Mouse (Mus musculus) thymus, adult 2 months (tissue): ENCODE results near the gene Cnppd1. TPM values are rescaled to one million over a fixed set of nuclear protein-coding genes. Genes with fewer than 3 reads are reported as not detected.

Experiments used
- DNase-seq: peaks from one replicate; pipeline ENCODE4 v3.0.0; 2021
- H3K27ac ChIP-seq: fragments of 200-500 bp; 2 replicates; pipeline ENCODE4 v1.5.1; 2012; ENCODE audit warnings: low read length, control low read depth; ENCODE audit not compliant: control insufficient read depth, insufficient read depth
- H3K27me3 ChIP-seq: fragments of 200-500 bp; 2 replicates; pipeline ENCODE4 v1.6.1; 2012; ENCODE audit warnings: mild to moderate bottlenecking, low read length, moderate library complexity, mixed read lengths; ENCODE audit not compliant: control insufficient read depth, insufficient read depth
- H3K36me3 ChIP-seq: fragments of 200-500 bp; 2 replicates; pipeline ENCODE4 v1.6.1; 2012; ENCODE audit warnings: mild to moderate bottlenecking, low read length, moderate library complexity; ENCODE audit not compliant: control insufficient read depth, insufficient read depth
- H3K4me1 ChIP-seq: fragments of 200-500 bp; replicated peaks from 2 replicates; pipeline ENCODE4 v1.6.1; 2012; ENCODE audit warnings: low read length; ENCODE audit not compliant: control insufficient read depth, insufficient read depth
- H3K4me3 ChIP-seq: fragments of 200-500 bp; 2 replicates; pipeline ENCODE4 v1.5.1; 2012; ENCODE audit warnings: mild to moderate bottlenecking, low read length, control low read depth, moderate library complexity; ENCODE audit not compliant: control insufficient read depth, insufficient read depth
- CTCF ChIP-seq: fragments of 200-500 bp; IDR thresholded peaks from 2 replicates; pipeline ENCODE4 v1.5.1; 2012; ENCODE audit warnings: mild to moderate bottlenecking, control low read depth, low read length, moderate library complexity, borderline replicate concordance; ENCODE audit not compliant: control insufficient read depth, poor library complexity, insufficient read depth; ENCODE audit errors: extremely low read depth
- POLR2A ChIP-seq: fragments of 200-500 bp; IDR thresholded peaks from 2 replicates; pipeline ENCODE4 v1.6.1; 2012; ENCODE audit warnings: mild to moderate bottlenecking, low read length, control low read depth, moderate library complexity; ENCODE audit not compliant: control insufficient read depth, poor library complexity, insufficient read depth; ENCODE audit errors: extremely low read depth
- WGBS: fragments of 180-500 bp; shearing (Covaris S2); methylation state at CpG from one replicate; pipeline ENCODE4 v1.1.7; 2018; 5-methylcytosine and 5-hydroxymethylcytosine counted together
- polyA plus RNA-seq: library from polyadenylated mRNA; depleted of rRNA; stranded (reverse); fragments of >200 nt; gene quantifications from 2 replicates; pipeline ENCODE4 v1.2.3, GENCODE M21; 2012

Gene Cnppd1
- polyA plus RNA-seq, 1 experiment, result 141 TPM

DNA sequence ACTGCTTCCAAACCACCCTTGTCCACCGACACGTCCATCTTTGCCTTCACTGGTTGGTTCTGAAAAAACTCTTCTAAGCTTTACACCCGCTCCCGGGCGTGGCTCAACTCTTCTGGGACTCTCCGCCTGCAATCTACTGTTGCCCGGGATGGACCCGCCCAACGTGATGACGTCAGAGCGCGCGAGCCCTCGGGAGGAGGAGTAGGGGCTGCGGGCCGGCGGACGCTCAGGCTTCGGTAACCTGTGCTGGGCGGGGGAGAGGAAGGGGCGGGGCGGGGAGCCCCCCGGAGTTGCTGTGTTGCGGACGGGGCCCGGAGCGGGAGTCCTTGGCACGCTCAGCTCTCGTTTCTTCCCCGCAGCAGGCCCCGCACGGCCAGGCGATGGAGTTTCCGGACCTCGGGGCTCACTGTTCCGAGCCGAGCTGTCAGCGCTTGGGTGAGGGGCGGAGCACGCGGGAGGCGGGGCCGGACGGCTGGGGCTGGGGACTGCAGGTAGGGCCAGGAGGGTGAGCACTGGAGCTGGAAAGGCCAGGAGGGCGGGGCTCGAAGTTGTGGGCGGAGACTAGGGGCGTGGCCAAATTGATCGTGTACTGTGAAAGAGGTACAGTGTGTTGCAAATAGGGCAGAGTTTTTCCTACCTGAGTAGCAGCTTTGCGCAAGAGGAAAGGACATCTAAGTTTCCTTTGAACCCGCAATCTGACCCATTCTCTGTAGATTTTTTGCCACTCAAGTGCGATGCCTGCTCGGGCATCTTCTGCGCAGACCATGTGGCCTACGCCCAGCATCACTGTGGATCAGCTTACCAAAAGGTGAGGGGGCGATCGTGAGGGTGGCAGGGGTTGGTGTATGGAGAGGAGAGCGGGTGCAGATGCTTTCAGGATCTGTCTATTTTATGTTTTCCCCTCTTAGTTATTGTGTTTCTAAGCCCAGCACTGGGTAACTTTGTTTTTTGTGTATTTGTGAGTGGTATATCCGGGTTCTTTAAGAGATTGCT, 26.3 kb upstream of the Cnppd1 start, which contains the start of gene Zfand2b:
TSS of gene Zfand2b (plus strand) at position 175 of the 993 bp plus-strand sequence.
- Histone ChIP-seq H3K36me3 (peaks cover 9% of the 10 kb centered on the region), H3K27ac (peak within 1 kb of the TSS; percentile 66), H3K4me1 (peaks cover 6% of the 10 kb centered on the region), H3K27me3 (no peaks in the 10 kb centered on the region; the same call in 1 of the 2 replicates), H3K4me3 (peak within 1 kb of the TSS; percentile 65)
- 0 out of 2 replicates have a peak, but pooled peaks have one; percentile 25 for TF ChIP-seq POLR2A
- no peak for TF ChIP-seq CTCF
- DNase-seq, result peak; percentile 99
- 5% methylated on average over 59 of the region's 59 CpGs for WGBS

DNA sequence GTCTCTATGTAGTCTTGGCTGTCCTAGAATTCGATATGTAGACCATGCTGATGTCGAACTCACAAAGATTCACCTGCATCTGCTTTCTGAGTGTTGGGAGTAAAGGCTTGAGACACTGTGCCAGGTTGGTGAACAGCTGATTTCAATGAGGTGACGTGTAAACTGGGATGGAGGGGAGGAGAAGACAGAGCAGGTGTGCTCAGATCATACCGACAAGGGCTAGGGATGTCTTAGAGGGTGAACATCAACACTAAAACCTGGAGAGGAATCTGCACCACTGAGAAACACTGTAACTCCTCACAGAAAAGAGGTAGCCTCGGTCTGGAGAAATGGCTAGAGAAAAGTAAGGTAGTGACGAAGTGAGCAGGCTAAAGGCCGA, 25.6 kb upstream of the Cnppd1 start:
- peak overlapping the region; percentile 66 for H3K27ac ChIP-seq
- peaks cover 6% of the 10 kb centered on the region for H3K4me1 ChIP-seq
- H3K36me3 ChIP-seq, result peaks cover 9% of the 10 kb centered on the region
- WGBS, result 8% methylated on average over 7 of the region's 7 CpGs
- no peak for DNase-seq
- TF ChIP-seq CTCF (no peak), POLR2A (no peak)
- H3K4me3 ChIP-seq, result peak overlapping the region; percentile 65
- no peaks in the 10 kb centered on the region; the same call in 1 of the 2 replicates for H3K27me3 ChIP-seq

DNA sequence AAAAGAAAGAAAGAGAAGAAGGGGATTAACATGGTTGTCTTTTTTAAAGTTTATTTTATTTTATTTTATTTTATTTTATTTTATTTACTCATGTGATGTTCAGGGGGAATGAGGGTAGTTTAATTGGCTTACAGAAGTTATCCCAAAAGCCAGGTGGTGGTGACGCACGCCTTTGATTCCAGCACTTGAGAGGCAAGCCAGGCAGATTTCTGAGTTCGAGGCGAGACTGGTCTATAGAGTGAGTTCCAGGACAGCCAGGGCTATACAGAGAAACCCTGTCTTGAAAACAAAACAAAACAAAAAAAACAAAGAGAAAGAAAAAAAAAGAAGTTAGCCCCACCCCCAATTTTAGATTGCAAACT, 17.7 kb upstream of the Cnppd1 start:
- Histone ChIP-seq H3K4me1 (no peaks in the 10 kb centered on the region), H3K27ac (no peak overlapping the region), H3K36me3 (no peaks in the 10 kb centered on the region), H3K27me3 (no peaks in the 10 kb centered on the region), H3K4me3 (no peak overlapping the region)
- no peak for DNase-seq
- TF ChIP-seq POLR2A (no peak), CTCF (no peak)
- WGBS, result 97% methylated on average over 4 of the region's 4 CpGs

DNA sequence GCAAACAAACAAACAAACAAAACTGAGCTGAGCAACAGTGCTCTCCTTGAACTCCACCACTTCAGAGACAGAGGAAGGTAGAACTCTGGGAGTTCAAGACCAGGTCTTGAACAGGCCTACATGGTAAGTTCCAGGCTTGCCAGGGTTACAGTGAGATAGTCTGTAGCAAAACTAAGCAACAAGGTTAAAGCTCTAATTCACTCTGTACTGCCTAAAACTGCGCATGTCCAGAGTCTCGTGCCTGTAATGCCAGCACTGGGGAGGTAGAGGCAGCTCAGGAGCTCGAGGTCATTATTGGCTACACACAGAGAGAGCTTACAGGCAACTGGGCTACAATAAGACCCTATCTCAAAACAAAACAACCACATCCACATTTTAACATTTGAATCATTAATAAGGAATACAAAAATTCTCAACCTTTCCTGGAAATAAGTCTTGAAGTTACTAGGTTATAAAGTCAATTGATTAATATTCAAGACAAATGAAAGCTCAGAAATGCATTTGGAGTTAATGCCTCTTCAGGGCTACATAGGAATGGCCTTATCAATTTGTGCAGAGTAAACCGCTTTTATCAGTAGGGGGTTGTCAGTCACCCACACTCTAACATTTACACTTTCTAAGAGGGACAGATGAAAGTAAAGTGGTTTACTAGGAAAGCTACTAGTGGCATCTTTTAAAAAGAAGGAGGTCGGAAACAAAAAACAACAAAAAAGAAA, 17.2 kb upstream of the Cnppd1 start:
- TF ChIP-seq POLR2A (no peak), CTCF (no peak)
- DNase-seq, result no peak
- WGBS, result 89% methylated on average over 5 of the region's 5 CpGs
- Histone ChIP-seq H3K4me1 (no peaks in the 10 kb centered on the region), H3K27ac (no peak overlapping the region), H3K4me3 (no peak overlapping the region), H3K27me3 (no peaks in the 10 kb centered on the region), H3K36me3 (no peaks in the 10 kb centered on the region)

DNA sequence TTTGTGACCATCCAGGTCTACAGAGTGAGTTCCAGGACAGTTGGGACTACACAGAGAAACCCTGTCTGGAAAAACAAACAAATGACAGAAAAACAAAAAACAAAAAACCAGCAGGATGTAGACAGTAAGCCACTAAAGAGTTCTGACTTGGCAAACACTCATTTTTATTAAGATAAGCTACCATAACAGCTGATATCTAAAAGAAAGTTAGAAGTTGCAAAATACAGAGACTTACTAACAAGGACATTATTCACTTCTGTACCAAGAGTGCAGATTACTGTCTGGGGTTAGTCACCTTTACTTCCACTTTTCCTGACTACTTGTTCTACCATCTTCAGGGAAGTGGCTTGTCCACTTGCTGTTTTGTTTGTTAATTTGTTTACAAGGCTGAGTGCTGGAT, 16.5 kb upstream of the Cnppd1 start:
- TF ChIP-seq CTCF, result no peak
- no peak for TF ChIP-seq POLR2A
- no peaks in the 10 kb centered on the region for H3K4me1 ChIP-seq
- H3K27ac ChIP-seq, result no peak overlapping the region
- no peaks in the 10 kb centered on the region for H3K27me3 ChIP-seq
- H3K4me3 ChIP-seq, result no peak overlapping the region
- H3K36me3 ChIP-seq, result no peaks in the 10 kb centered on the region
- no peak for DNase-seq

DNA sequence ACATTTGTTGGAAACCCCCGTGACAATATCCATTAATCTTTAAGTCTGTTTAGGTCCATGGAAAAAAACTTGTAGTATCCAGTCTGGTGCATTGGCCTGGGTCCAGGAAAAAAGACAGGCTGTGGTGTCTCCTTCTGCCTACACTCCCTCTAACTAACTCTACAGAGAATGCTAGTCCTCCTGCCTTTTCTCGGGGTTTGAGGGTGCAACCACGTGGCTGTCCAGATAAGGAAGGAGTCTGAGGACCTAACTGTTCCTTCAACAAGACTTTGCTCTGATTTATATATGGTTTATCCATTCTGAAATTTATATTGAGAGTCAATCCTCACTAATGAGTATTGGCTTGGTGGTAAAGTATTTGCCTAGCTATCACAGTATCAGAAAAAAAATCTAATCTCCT, 13.3 kb upstream of the Cnppd1 start:
- Histone ChIP-seq H3K36me3 (no peaks in the 10 kb centered on the region), H3K4me3 (no peak overlapping the region), H3K27me3 (no peaks in the 10 kb centered on the region), H3K4me1 (no peaks in the 10 kb centered on the region), H3K27ac (no peak overlapping the region)
- 67% methylated on average over 3 of the region's 3 CpGs for WGBS
- TF ChIP-seq POLR2A (no peak), CTCF (no peak)
- no peak for DNase-seq

DNA sequence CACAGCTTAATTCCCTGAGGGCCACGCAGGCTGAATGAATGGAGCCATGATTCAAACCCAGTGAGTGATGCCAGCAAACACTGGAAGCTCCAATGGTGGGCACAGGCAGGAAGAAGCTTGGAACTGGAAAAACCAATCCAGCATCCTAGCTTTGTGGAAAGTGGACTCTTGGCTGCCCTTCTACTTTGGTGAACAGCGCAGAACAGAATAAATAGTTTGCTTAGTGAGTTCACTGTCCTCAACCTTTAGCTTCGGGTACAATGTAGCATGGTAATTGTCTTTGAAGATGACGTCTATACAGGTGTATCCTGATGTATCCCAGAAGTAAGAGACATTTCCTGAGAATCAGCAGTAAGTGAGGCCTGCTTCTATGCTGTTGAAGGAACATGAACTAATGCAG, 6.2 kb upstream of the Cnppd1 start:
- H3K27me3 ChIP-seq, result no peaks in the 10 kb centered on the region
- no peak overlapping the region for H3K4me3 ChIP-seq
- WGBS, result 98% methylated on average over 4 of the region's 4 CpGs
- no peaks in the 10 kb centered on the region for H3K4me1 ChIP-seq
- peaks cover 24% of the 10 kb centered on the region for H3K36me3 ChIP-seq
- H3K27ac ChIP-seq, result no peak overlapping the region
- no peak for DNase-seq
- no peak for TF ChIP-seq CTCF
- no peak for TF ChIP-seq POLR2A
